Mouse (Mus musculus) myocyte (in vitro differentiated cells): Measurements from ENCODE around the gene Naga. TPM values are rescaled to one million over a fixed set of nuclear protein-coding genes. Genes with fewer than 3 reads are reported as not detected.
A peak's percentile ranks its signal among the peaks of the same experiment; 100 is the strongest.

ENCODE experiments used
- H3K27me3 ChIP-seq: one replicate; pipeline ENCODE4 v1.6.1; 2011; ENCODE audit not compliant: control insufficient read depth, insufficient read depth, insufficient read length
- H3K36me3 ChIP-seq: one replicate; pipeline ENCODE4 v1.6.1; 2011; ENCODE audit not compliant: control insufficient read depth, insufficient read depth
- H3K4me2 ChIP-seq: one replicate; pipeline ENCODE4 v1.6.1; 2011; ENCODE audit warnings: low read depth, control low read depth
- H3K4me3 ChIP-seq: one replicate; pipeline ENCODE4 v1.5.1; 2011; ENCODE audit warnings: mild to moderate bottlenecking, control low read depth, moderate library complexity
- H3K79me2 ChIP-seq: one replicate; pipeline ENCODE4 v1.6.1; 2011; ENCODE audit not compliant: control insufficient read depth, insufficient read depth
- H3ac ChIP-seq: one replicate; pipeline ENCODE4 v1.6.1; 2011; ENCODE audit not compliant: control insufficient read depth, insufficient read length
- CEBPB ChIP-seq: IDR thresholded peaks from 2 replicates; pipeline ENCODE4 v1.6.1; 2011; ENCODE audit warnings: mild to moderate bottlenecking, moderate library complexity; ENCODE audit not compliant: poor library complexity, insufficient read depth, severe bottlenecking
- E2F4 ChIP-seq: IDR thresholded peaks from one replicate; pipeline ENCODE4 v1.6.1; 2011; ENCODE audit warnings: mild to moderate bottlenecking, control low read depth, moderate library complexity; ENCODE audit not compliant: insufficient read depth
- MAX ChIP-seq: IDR thresholded peaks from one replicate; pipeline ENCODE4 v1.6.1; 2011; ENCODE audit warnings: low read depth, mild to moderate bottlenecking, control low read depth
- MYOD1 ChIP-seq, 3 experiments: IDR thresholded peaks; one replicate each; pipeline ENCODE4 v1.6.1; 2011; ENCODE audit warnings: control low read depth in 2 of 3, low read depth in 2 of 3, mild to moderate bottlenecking in 2 of 3, moderate library complexity in 1 of 3; ENCODE audit not compliant: insufficient read length in 2 of 3, control insufficient read depth in 1 of 3
- MYOG ChIP-seq, 3 experiments: IDR thresholded peaks; one replicate each; pipeline ENCODE4 v1.6.1; 2011; ENCODE audit warnings: control low read depth in 2 of 3, low read depth in 2 of 3, mild to moderate bottlenecking in 2 of 3; ENCODE audit not compliant: insufficient read length in 2 of 3, control insufficient read depth in 1 of 3, insufficient read depth in 1 of 3
- POLR2A ChIP-seq: IDR thresholded peaks from one replicate; pipeline ENCODE4 v1.6.1; 2011; ENCODE audit warnings: low read depth, mild to moderate bottlenecking, control low read depth, moderate library complexity; ENCODE audit not compliant: insufficient read length
- POLR2AphosphoS2 ChIP-seq: IDR thresholded peaks from one replicate; pipeline ENCODE4 v1.6.1; 2011; ENCODE audit warnings: low read depth, control low read depth; ENCODE audit not compliant: insufficient read length
- REST ChIP-seq: IDR thresholded peaks from one replicate; pipeline ENCODE4 v1.6.1; 2011; ENCODE audit warnings: mild to moderate bottlenecking, control low read depth, moderate library complexity; ENCODE audit not compliant: insufficient read depth, insufficient read length
- SRF ChIP-seq: IDR thresholded peaks from one replicate; pipeline ENCODE4 v1.6.1; 2011; ENCODE audit warnings: low read depth; ENCODE audit not compliant: control insufficient read depth, insufficient read length
- TCF12 ChIP-seq: IDR thresholded peaks from one replicate; pipeline ENCODE4 v1.6.1; 2011; ENCODE audit warnings: mild to moderate bottlenecking, control low read depth; ENCODE audit not compliant: poor library complexity, insufficient read depth, severe bottlenecking
- TCF3 ChIP-seq: IDR thresholded peaks from one replicate; pipeline ENCODE4 v1.6.1; 2011; ENCODE audit warnings: low read depth, control low read depth; ENCODE audit not compliant: insufficient read length
- USF1 ChIP-seq: IDR thresholded peaks from one replicate; pipeline ENCODE4 v1.6.1; 2011; ENCODE audit warnings: low read depth, mild to moderate bottlenecking, control low read depth, moderate library complexity
- polyA plus RNA-seq: library from polyadenylated mRNA; unstranded; fragments of >200 nt; fragmentation: generic; extraction: Trizol; gene quantifications from one replicate; pipeline ENCODE4 v1.2.1, GENCODE M21; 2012; ENCODE audit warnings: missing spikeins

The Naga gene
- polyA plus RNA-seq, 1 experiment = 53.2 TPM

GRCm38 (mm10) chr15:82341036-82341501 is 2.3 kb upstream of the Naga start:
- H3K36me3 ChIP-seq = no peaks in the 10 kb centered on the region
- no peaks in the 10 kb centered on the region for H3K27me3 ChIP-seq
- peaks cover 5% of the 10 kb centered on the region for H3K79me2 ChIP-seq
- no peak overlapping the region for H3K4me3 ChIP-seq
- no peak for TF ChIP-seq POLR2AphosphoS2
- no peak for TF ChIP-seq USF1
- TF ChIP-seq TCF12 = no peak
- TF ChIP-seq SRF = no peak
- no peak for TF ChIP-seq CEBPB
- no peak for TF ChIP-seq MAX
- no peak for TF ChIP-seq REST
- H3K4me2 ChIP-seq = no peak overlapping the region
- H3ac ChIP-seq = no peak overlapping the region

- Histone ChIP-seq H3K27me3 (no peaks in the 10 kb centered on the region), H3ac (no peak overlapping the region), H3K36me3 (peaks cover 3% of the 10 kb centered on the region), H3K4me2 (no peak overlapping the region), H3K4me3 (no peak overlapping the region), H3K79me2 (peaks cover 5% of the 10 kb centered on the region)
- TF ChIP-seq POLR2A (no peak), SRF (no peak), REST (no peak), TCF3 (no peak), POLR2AphosphoS2 (no peak), E2F4 (no peak), TCF12 (no peak), MYOD1 (IDR thresholded peaks at IDR 0.05; ENCODE audit: control insufficient read depth in 1 of 3, insufficient read length in 2 of 3, low read depth in 2 of 3) (no peak), MAX (no peak), MYOG (IDR thresholded peaks at IDR 0.05; ENCODE audit: control insufficient read depth in 1 of 3, insufficient read depth in 1 of 3, insufficient read length in 2 of 3, low read depth in 2 of 3) (no peak), USF1 (no peak), CEBPB (no peak)
These were observed 1.8 kb upstream of the Naga start for GRCm38 (mm10) chr15:82340414-82341035.

- no peak overlapping the region for H3ac ChIP-seq
- peaks cover 4% of the 10 kb centered on the region for H3K36me3 ChIP-seq
- H3K4me2 ChIP-seq = no peak overlapping the region
- H3K4me3 ChIP-seq = peak overlapping the region; percentile 55
- TF ChIP-seq MYOG (IDR thresholded peaks at IDR 0.05; ENCODE audit: control insufficient read depth in 1 of 3, insufficient read depth in 1 of 3, insufficient read length in 2 of 3, low read depth in 2 of 3) (no peak), POLR2AphosphoS2 (no peak), POLR2A (no peak), E2F4 (no peak), MYOD1 (IDR thresholded peaks at IDR 0.05; ENCODE audit: control insufficient read depth in 1 of 3, insufficient read length in 2 of 3, low read depth in 2 of 3) (no peak), SRF (no peak), TCF12 (no peak), CEBPB (no peak), MAX (no peak), USF1 (no peak)
- peaks cover 5% of the 10 kb centered on the region for H3K79me2 ChIP-seq
- H3K27me3 ChIP-seq = no peaks in the 10 kb centered on the region
These were observed 1.0 kb upstream of the Naga start for GRCm38 (mm10) chr15:82339634-82340254.

- H3K4me2 ChIP-seq = peak overlapping the region; percentile 98
- H3ac ChIP-seq = no peak overlapping the region
- peaks cover 10% of the 10 kb centered on the region for H3K36me3 ChIP-seq
- H3K4me3 ChIP-seq = peak overlapping the region; percentile 55
- no peaks in the 10 kb centered on the region for H3K27me3 ChIP-seq
- TF ChIP-seq USF1 (no peak), SRF (no peak), MYOG (IDR thresholded peaks at IDR 0.05; ENCODE audit: control insufficient read depth in 1 of 3, insufficient read depth in 1 of 3, insufficient read length in 2 of 3, low read depth in 2 of 3) (no peak), REST (no peak), MYOD1 (IDR thresholded peaks at IDR 0.05; ENCODE audit: control insufficient read depth in 1 of 3, insufficient read length in 2 of 3, low read depth in 2 of 3) (no peak), E2F4 (no peak), POLR2AphosphoS2 (no peak), CEBPB (no peak), TCF3 (no peak), TCF12 (no peak), POLR2A (no peak), MAX (no peak)
- H3K79me2 ChIP-seq = peaks cover 5% of the 10 kb centered on the region
These were observed 425 bp upstream of the Naga start for GRCm38 (mm10) chr15:82339150-82339549.

GRCm38 (mm10) chr15:82337875-82338274 is 850 bp downstream of the Naga start:
- TF ChIP-seq POLR2AphosphoS2 (no peak), TCF12 (no peak), SRF (no peak), CEBPB (no peak), USF1 (no peak), MAX (no peak), E2F4 (no peak), MYOG (IDR thresholded peaks at IDR 0.05; ENCODE audit: control insufficient read depth in 1 of 3, insufficient read depth in 1 of 3, insufficient read length in 2 of 3, low read depth in 2 of 3) (no peak), POLR2A (no peak), TCF3 (no peak), REST (no peak), MYOD1 (IDR thresholded peaks at IDR 0.05; ENCODE audit: control insufficient read depth in 1 of 3, insufficient read length in 2 of 3, low read depth in 2 of 3) (no peak)
- Histone ChIP-seq H3K36me3 (peaks cover 10% of the 10 kb centered on the region), H3K4me2 (peak overlapping the region; percentile 98), H3ac (no peak overlapping the region), H3K79me2 (peaks cover 5% of the 10 kb centered on the region), H3K27me3 (no peaks in the 10 kb centered on the region), H3K4me3 (peak overlapping the region; percentile 55)
